Mouse (Mus musculus) kidney, adult 9 months (tissue): Measurements from ENCODE around the gene Cox17.

Experiments
- DNase-seq: peaks from one replicate; pipeline ENCODE4 v3.0.0; 2022

Cox17 gene

DNA sequence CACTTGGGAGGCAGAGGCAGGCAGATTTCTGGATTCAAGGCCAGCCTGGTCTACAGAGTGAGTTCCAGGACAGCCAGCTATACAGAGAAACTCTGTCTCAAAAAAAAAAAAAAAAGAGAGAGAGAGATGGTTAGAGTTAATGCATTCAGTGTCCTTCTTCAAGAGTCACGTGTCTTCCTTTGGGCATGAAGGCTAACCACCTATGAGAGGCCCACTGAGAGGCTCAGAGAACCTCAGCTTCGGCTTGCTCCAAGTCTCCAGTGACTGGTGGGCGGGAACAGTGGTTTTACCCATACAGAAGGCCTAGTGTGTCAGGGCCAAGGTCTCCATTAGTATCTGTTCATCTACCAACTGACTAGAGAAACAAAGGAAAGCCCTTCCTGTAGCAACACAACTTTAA, 52.3 kb downstream of the Cox17 start:
- no peak for DNase-seq

DNA sequence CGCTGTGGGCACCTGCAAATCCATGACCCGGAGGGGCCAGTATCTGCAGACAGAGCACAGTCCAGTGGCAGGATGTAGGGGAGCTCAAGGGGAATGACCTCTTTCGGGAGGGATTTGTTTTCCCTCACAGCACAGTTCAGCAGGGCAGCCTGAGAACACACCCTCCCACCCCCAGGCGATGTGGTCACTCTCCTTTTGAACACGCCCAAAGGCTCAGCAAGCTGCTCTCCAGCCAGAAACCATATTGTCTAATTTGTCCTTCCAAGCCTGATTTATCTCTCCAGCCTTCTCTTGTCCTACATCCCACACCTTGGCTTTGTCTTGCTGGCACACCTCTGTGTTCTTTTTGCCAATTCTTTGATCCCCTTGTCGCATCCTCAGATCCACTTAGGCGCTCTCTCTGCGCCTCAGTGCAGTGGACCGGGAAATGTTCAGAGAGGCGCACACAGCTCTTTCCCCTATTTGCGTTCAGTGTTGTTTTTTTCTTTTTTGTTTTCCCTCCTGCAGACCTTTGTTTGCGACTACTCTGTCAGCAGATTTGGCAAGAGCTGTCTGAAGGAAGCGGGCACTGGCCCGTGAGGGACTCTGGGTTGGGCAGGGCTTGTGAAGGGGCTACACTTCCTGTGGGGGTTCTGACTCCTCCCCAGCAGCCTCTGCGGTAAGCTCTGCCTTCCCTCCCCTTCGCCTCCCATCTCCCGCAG, 52.9 kb downstream of the Cox17 start:
- peak; percentile 69 for DNase-seq

DNA sequence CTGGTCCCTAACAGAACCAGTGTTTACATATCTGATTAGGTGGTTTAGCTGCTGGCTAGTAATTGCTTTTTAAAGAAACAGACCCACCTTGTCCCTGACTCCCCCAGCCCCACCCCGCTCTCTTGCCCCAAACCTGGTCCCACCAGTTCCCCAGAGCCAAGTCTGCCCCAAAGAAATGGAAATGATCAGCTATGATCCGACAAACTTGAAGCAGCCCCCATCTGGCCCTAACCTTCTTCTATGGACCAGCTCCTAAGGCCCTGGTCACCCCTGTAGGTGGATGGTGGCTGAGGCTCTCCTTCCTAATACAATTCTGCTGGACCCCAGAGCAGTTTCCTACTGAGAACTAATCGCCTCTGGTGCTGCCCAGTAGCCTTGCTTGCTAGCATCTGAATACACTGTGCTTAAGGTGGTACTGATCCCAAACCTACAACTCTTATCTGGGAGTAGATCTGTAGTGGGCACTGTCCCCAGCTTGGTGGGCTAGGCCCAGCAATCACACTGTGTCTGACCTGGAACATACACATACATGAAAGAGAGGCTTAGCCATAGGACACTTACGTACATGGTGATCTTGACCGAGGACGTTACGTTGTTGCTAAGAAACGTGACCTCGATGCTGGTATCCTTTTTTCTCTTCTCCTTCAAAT, 53.6 kb downstream of the Cox17 start:
- no peak for DNase-seq

DNA sequence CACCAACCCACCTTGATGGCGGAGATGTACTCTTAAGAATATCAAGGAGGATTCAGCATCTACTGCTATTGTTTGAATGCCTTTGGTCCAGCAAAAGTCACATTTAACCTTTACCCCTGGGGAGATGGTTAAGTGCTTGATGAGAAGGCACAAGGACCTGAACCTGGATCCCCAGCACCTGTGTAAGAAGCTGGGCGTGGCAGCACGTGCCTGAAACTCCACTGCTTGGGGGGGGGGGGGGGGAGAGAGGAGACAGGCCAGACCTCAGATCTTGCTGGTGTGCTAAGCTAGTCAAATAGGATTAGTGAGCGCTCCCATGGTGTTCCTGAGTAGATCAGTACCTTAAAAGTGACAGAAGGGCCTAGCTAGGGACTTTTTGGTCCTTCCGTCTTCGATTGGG, 54.7 kb downstream of the Cox17 start:
- no peak for DNase-seq
